Mouse (Mus musculus) E14TG2a.4 (cell line): ENCODE data around the gene Def8.

Experiments used
- CTCF ChIP-seq: conservative IDR thresholded peaks from 2 replicates; pipeline ENCODE4 v1.5.1; 2014; ENCODE audit warnings: low read length
- NANOG ChIP-seq: IDR thresholded peaks from 2 replicates; pipeline ENCODE4 v1.6.1; 2014; ENCODE audit warnings: borderline replicate concordance, low read length, mixed read lengths
- POU5F1 ChIP-seq: IDR thresholded peaks from 2 replicates; pipeline ENCODE4 v1.6.1; 2014; ENCODE audit warnings: low read length, borderline replicate concordance

DNA sequence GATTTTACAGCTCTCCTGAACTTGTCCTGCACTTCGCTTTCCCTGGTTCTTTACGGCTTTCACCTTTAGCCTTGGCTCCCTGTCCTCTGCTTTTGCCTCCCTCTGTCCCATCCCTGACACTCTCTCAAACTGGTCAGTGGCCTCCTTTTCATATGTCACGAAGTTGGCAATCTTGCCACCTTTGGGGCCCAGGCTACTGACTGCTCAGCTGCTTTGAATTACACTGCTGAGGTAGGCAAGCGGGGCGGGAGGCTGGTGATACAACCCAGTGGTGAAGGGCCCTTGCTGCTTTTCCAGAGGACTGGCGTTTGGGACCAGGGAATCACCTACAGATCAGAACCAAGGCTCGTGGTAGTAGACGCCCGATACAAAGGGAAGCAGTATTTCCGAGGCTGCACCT, 47.6 kb upstream of the Def8 start:
- TF ChIP-seq POU5F1 (no peak), CTCF (no peak), NANOG (no peak)
